Mouse (Mus musculus) heart, embryonic 15.5 days (tissue): ENCODE data around the gene Pnp. TPM values are rescaled to one million over a fixed set of nuclear protein-coding genes. Genes with fewer than 3 reads are reported as not detected.
"Not testable (repeated sequence)": the region's sequence is repeated elsewhere in the genome, so short reads cannot be mapped to it uniquely, and the experiment has no call there.

Experiments used
- ATAC-seq: fragments of 200-750 bp; cut with Nextera tagmentation; replicated peaks from 2 replicates; pipeline ENCODE4 v1.8.0; 2017; ENCODE audit warnings: low read depth, moderate TSS enrichment; ENCODE audit not compliant: insufficient number of reproducible peaks, insufficient read depth, low FRiP score
- H3K27ac ChIP-seq: fragments of 300-500 bp; sonication (generic); 2 replicates; pipeline ENCODE4 v1.5.1; 2015; ENCODE audit warnings: mild to moderate bottlenecking, inconsistent platforms
- H3K27me3 ChIP-seq: fragments of 300-500 bp; sonication (generic); 2 replicates; pipeline ENCODE4 v1.6.1; 2015; ENCODE audit warnings: inconsistent platforms
- H3K36me3 ChIP-seq: fragments of 300-500 bp; sonication (generic); 2 replicates; pipeline ENCODE4 v1.6.1; 2015; ENCODE audit warnings: mild to moderate bottlenecking, inconsistent platforms
- H3K4me1 ChIP-seq: fragments of 300-500 bp; sonication (generic); replicated peaks from 2 replicates; pipeline ENCODE4 v1.6.1; 2015; ENCODE audit warnings: inconsistent platforms
- H3K4me2 ChIP-seq: fragments of 300-500 bp; sonication (generic); 2 replicates; pipeline ENCODE4 v1.6.1; 2015; ENCODE audit warnings: inconsistent platforms, mild to moderate bottlenecking, moderate library complexity
- H3K4me3 ChIP-seq: fragments of 300-500 bp; sonication (generic); 2 replicates; pipeline ENCODE4 v1.5.1; 2015; ENCODE audit warnings: mild to moderate bottlenecking, inconsistent platforms
- H3K9ac ChIP-seq: fragments of 300-500 bp; sonication (generic); 2 replicates; pipeline ENCODE4 v1.6.1; 2015; ENCODE audit warnings: mild to moderate bottlenecking, inconsistent platforms
- H3K9me3 ChIP-seq: fragments of 300-500 bp; sonication (generic); replicated peaks from 2 replicates; pipeline ENCODE4 v1.6.1; 2016; ENCODE audit warnings: inconsistent platforms
- WGBS: fragments of 180-500 bp; shearing (Covaris S2); methylation state at CpG from one replicate; pipeline ENCODE4 v1.1.7; 2015; ENCODE audit warnings: mixed read lengths; 5-methylcytosine and 5-hydroxymethylcytosine counted together
- polyA plus RNA-seq: library from polyadenylated mRNA; unstranded; fragments of >200 nt; fragmentation: Nextera tagmentation; extraction: Ambion mirVana; gene quantifications from 2 replicates; pipeline ENCODE4 v1.2.1, GENCODE M21; 2015

Pnp gene
- polyA plus RNA-seq, result 29.6 and 37.3 TPM in 2 replicates

- peak; percentile 99 for ATAC-seq
- Histone ChIP-seq H3K4me2 (peak within 1 kb of the TSS; percentile 87), H3K36me3 (peaks cover 27% of the 10 kb centered on the region), H3K27ac (peak within 1 kb of the TSS; percentile 91), H3K9me3 (no peaks in the 10 kb centered on the region), H3K9ac (peak within 1 kb of the TSS; percentile 99), H3K27me3 (no peaks in the 10 kb centered on the region), H3K4me3 (peak within 1 kb of the TSS; percentile 95), H3K4me1 (peaks cover 15% of the 10 kb centered on the region)
- 0% methylated on average over 68 of the region's 68 CpGs for WGBS
Measured at GRCm38 (mm10) chr14:50930754-50931492, at the start of gene Pnp, which contains the start of gene Pip4p1. Gene Pnp (plus strand): TSS chr14:50931082. Gene Pip4p1 (minus strand): TSS chr14:50930856.

- H3K9ac ChIP-seq, result no peak overlapping the region
- peaks cover 11% of the 10 kb centered on the region for H3K4me1 ChIP-seq
- no peak overlapping the region for H3K4me2 ChIP-seq
- peaks cover 2% of the 10 kb centered on the region; the same call in 1 of the 2 replicates for H3K27me3 ChIP-seq
- no peaks in the 10 kb centered on the region for H3K9me3 ChIP-seq
- no peak overlapping the region for H3K27ac ChIP-seq
- 87% methylated on average over 8 of the region's 8 CpGs for WGBS
- no peak for ATAC-seq
- H3K4me3 ChIP-seq, result no peak overlapping the region
- no peaks in the 10 kb centered on the region for H3K36me3 ChIP-seq
Measured at GRCm38 (mm10) chr14:50891621-50892020, 39.3 kb upstream of the Pnp start.

GRCm38 (mm10) chr14:50892091-50892490 is 38.8 kb upstream of the Pnp start:
- H3K4me3 ChIP-seq, result no peak overlapping the region
- ATAC-seq, result no peak
- H3K9ac ChIP-seq, result no peak overlapping the region
- 89% methylated on average over 7 of the region's 7 CpGs for WGBS
- H3K9me3 ChIP-seq, result no peaks in the 10 kb centered on the region
- H3K4me2 ChIP-seq, result no peak overlapping the region
- no peak overlapping the region for H3K27ac ChIP-seq
- no peaks in the 10 kb centered on the region for H3K36me3 ChIP-seq
- H3K27me3 ChIP-seq, result peaks cover 7% of the 10 kb centered on the region; the same call in 1 of the 2 replicates
- peaks cover 15% of the 10 kb centered on the region for H3K4me1 ChIP-seq

- H3K9ac ChIP-seq, result no peak overlapping the region
- H3K27me3 ChIP-seq, result peaks cover 9% of the 10 kb centered on the region; the same call in 1 of the 2 replicates
- no peaks in the 10 kb centered on the region for H3K36me3 ChIP-seq
- ATAC-seq, result no peak
- no peak overlapping the region for H3K4me2 ChIP-seq
- WGBS, result 73% methylated on average over 22 of the region's 22 CpGs
- H3K4me3 ChIP-seq, result no peak overlapping the region
- no peaks in the 10 kb centered on the region for H3K9me3 ChIP-seq
- H3K27ac ChIP-seq, result no peak overlapping the region
- H3K4me1 ChIP-seq, result peaks cover 20% of the 10 kb centered on the region
Measured at GRCm38 (mm10) chr14:50892541-50893459, 38.1 kb upstream of the Pnp start.

- Histone ChIP-seq H3K4me3 (no peak overlapping the region), H3K9me3 (no peaks in the 10 kb centered on the region), H3K9ac (no peak overlapping the region), H3K27ac (no peak overlapping the region), H3K4me2 (no peak overlapping the region), H3K4me1 (peaks cover 20% of the 10 kb centered on the region), H3K27me3 (peaks cover 9% of the 10 kb centered on the region; the same call in 1 of the 2 replicates), H3K36me3 (no peaks in the 10 kb centered on the region)
- no peak for ATAC-seq
Measured at GRCm38 (mm10) chr14:50895407-50895806, 35.5 kb upstream of the Pnp start.

GRCm38 (mm10) chr14:50895985-50896746 is 34.7 kb upstream of the Pnp start:
- H3K27me3 ChIP-seq, result peaks cover 9% of the 10 kb centered on the region; the same call in 1 of the 2 replicates
- peaks cover 20% of the 10 kb centered on the region for H3K4me1 ChIP-seq
- 20% methylated on average over 19 of the region's 19 CpGs for WGBS
- peak overlapping the region; percentile 53 for H3K9ac ChIP-seq
- no peak for ATAC-seq
- peak overlapping the region; percentile 51 for H3K4me3 ChIP-seq
- H3K27ac ChIP-seq, result no peak overlapping the region
- H3K36me3 ChIP-seq, result no peaks in the 10 kb centered on the region
- peak overlapping the region; percentile 91 for H3K4me2 ChIP-seq
- H3K9me3 ChIP-seq, result no peaks in the 10 kb centered on the region

- Histone ChIP-seq H3K4me2 (peak overlapping the region; percentile 91), H3K27ac (no peak overlapping the region), H3K9me3 (no peaks in the 10 kb centered on the region), H3K9ac (peak overlapping the region; percentile 53), H3K36me3 (no peaks in the 10 kb centered on the region), H3K4me3 (peak overlapping the region; percentile 51), H3K27me3 (peaks cover 9% of the 10 kb centered on the region; the same call in 1 of the 2 replicates), H3K4me1 (peaks cover 20% of the 10 kb centered on the region)
- no peak for ATAC-seq
- 16% methylated on average over 23 of the region's 23 CpGs for WGBS
Measured at GRCm38 (mm10) chr14:50896747-50897373, 34.0 kb upstream of the Pnp start.

GRCm38 (mm10) chr14:50897374-50897765 is 33.5 kb upstream of the Pnp start, which contains the start of gene Klhl33:
Gene Klhl33 (minus strand): TSS chr14:50897507.
- H3K4me3 ChIP-seq, result peak within 1 kb of the TSS; percentile 51
- H3K36me3 ChIP-seq, result no peaks in the 10 kb centered on the region
- peak within 1 kb of the TSS; percentile 91 for H3K4me2 ChIP-seq
- 27% methylated on average over 7 of the region's 7 CpGs for WGBS
- peaks cover 9% of the 10 kb centered on the region; the same call in 1 of the 2 replicates for H3K27me3 ChIP-seq
- H3K9ac ChIP-seq, result peak within 1 kb of the TSS; percentile 53
- H3K27ac ChIP-seq, result no peak within 1 kb of the TSS
- ATAC-seq, result peak; percentile 41; the same call in 1 of the 2 replicates
- H3K9me3 ChIP-seq, result no peaks in the 10 kb centered on the region
- peaks cover 20% of the 10 kb centered on the region for H3K4me1 ChIP-seq

- ATAC-seq, H3K9ac ChIP-seq, H3K27ac ChIP-seq, H3K4me3 ChIP-seq, H3K9me3 ChIP-seq, H3K27me3 ChIP-seq, H3K4me2 ChIP-seq, H3K36me3 ChIP-seq: not testable (repeated sequence)
- 89% methylated on average over 2 of the region's 2 CpGs for WGBS
- H3K4me1 ChIP-seq, result peaks cover 14% of the 10 kb centered on the region
Measured at GRCm38 (mm10) chr14:50897992-50898391, 32.9 kb upstream of the Pnp start.

GRCm38 (mm10) chr14:50903973-50904827 is 26.7 kb upstream of the Pnp start:
- H3K36me3 ChIP-seq, result no peaks in the 10 kb centered on the region
- 5% methylated on average over 26 of the region's 26 CpGs for WGBS
- H3K4me2 ChIP-seq, result peak overlapping the region; percentile 89
- no peaks in the 10 kb centered on the region for H3K9me3 ChIP-seq
- H3K27me3 ChIP-seq, result no peaks in the 10 kb centered on the region
- peak overlapping the region; percentile 58 for H3K9ac ChIP-seq
- H3K4me3 ChIP-seq, result peak overlapping the region; percentile 54
- peaks cover 8% of the 10 kb centered on the region for H3K4me1 ChIP-seq
- peak; percentile 83 for ATAC-seq
- peak overlapping the region; percentile 24; the same call in 1 of the 2 replicates for H3K27ac ChIP-seq
